Mouse (Mus musculus) lung, postnatal 0 days (tissue): Measurements from ENCODE around the gene Ovgp1.

ENCODE experiments used
- CTCF ChIP-seq: IDR thresholded peaks from 2 replicates; pipeline ENCODE4 v1.5.1; 2016; ENCODE audit warnings: antibody characterized with exemption, mild to moderate bottlenecking
- EP300 ChIP-seq: IDR thresholded peaks from 2 replicates; pipeline ENCODE4 v1.6.1; 2016; ENCODE audit warnings: antibody characterized with exemption, mild to moderate bottlenecking, control low read depth

GRCm38 (mm10) chr3:105924616-105925015 is 48.9 kb upstream of the Ovgp1 start:
- no peak for TF ChIP-seq CTCF
- TF ChIP-seq EP300 = no peak
